Mouse (Mus musculus): ENCODE results near the gene Otx1.
A peak's percentile ranks its signal among the peaks of the same experiment; 100 is the strongest.

The Otx1 gene

GRCm38 (mm10) chr11:22002783-22003340 is at the start of gene Otx1:
TSS of gene Otx1 (minus strand) at chr11:22002897.
- peak in 1 of 2 experiments; percentile 40 for DNase-seq (ENCODE audit: low spot score in 2 of 2)

DNA sequence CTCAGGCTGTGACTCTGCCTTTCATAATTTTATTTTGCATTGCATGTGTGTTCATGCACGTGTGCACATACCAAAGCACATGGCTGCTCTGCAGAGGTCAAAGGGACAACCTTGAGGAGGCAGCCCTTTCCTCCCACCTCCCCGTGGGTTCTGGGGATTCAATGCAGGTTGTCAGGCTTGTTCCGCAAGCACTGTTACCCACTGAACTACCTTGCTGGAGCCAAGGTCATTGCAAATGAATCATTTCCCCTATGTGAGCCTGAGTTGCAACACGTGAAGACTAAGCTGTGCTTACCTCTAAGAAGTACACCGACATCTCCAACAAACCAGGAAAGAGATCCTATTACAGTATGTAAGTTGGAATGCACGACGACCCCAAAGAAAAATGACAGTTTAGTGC is 48.2 kb upstream of the Otx1 start:
- DNase-seq (ENCODE audit: low spot score in 2 of 2) = no peak

DNA sequence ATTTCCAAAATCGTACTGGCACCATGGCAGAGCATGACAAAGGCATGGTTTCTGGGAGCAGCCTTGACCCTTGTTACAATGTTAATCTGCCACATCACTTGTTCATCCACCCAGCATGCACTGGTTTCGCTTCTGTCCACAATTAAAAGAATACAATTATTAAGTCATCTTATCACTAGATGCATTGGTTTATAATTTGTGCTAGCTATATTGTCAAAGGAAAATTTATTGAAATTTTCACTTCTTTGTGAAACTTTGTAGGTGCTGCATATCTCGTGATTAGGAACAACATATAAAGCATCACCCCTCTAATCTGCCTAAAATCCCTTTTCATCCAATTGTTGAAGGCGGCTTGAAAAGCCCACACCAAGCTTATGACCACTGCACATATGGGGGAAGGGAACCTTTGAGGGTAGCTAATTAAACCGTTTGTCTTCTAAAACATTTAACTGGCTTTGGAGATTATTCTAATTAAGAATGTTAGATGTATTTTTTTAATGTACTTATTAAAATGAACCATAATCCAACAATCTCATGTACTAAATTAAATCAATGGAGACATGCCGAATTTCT is 37.2 kb upstream of the Otx1 start:
- DNase-seq (ENCODE audit: low spot score in 2 of 2) = no peak

GRCm38 (mm10) chr11:22034564-22035105 is 31.9 kb upstream of the Otx1 start:
- DNase-seq (ENCODE audit: low spot score in 2 of 2) = no peak

DNA sequence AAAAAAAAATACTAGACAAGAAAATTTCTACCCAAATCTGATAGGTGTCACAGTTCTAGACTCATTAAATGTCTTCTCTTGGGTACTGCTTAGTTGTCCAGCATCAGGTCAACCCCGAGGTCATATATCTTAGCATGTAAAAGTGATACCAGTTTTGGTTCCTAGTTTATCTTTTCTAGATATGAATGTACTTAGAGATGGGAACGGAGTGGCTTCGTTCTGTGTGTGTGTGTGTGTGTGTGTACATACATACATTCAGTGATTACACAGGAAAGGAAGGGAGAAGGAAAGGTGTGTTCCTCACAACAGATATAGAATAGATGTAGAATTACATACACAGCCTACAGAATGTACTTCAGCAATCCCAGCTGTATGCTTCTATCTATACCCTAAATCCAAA is 30.9 kb upstream of the Otx1 start:
- DNase-seq (ENCODE audit: low spot score in 2 of 2) = no peak

DNA sequence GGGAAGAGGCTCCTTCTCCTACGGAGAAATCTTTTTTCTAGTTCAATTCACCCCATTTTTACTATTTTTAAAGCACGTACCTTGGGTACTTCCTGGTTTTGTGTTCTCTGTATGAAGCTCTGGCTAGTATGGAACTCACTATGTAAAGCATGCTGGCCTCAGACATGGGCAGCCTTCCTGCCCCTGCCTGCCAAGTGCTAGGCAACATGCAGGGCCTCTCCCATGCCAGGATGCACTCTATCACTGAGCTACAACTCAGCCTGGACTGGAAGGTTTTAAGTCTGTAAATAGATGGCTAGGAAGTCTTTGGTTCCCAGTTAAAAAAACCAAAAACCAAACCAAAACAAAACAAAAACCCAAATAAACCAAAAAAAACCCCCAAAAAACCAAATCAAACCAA is 17.9 kb upstream of the Otx1 start:
- no peak for DNase-seq (ENCODE audit: low spot score in 2 of 2)

DNA sequence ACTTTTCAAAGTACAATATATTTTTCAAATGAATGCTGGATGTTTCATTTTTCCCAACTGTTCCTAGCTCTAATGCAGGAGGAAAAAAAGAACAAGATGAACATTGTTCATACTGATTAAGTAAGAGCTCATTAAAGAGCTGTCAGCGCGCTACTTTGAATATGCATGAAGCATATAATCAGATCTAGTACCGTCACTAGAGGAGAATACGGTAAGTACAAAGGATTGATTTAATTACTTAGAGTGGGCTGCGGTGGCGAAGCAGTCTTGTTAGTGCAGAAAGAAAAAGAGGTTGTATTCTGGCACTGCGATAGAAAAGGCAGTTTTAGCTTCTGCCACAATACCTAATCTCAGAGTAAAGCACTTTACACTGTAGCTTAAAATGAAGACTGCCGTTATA is 14.7 kb upstream of the Otx1 start:
- DNase-seq (ENCODE audit: low spot score in 2 of 2) = no peak

GRCm38 (mm10) chr11:22016341-22016740 is 13.6 kb upstream of the Otx1 start:
- DNase-seq (ENCODE audit: low spot score in 2 of 2) = no peak

GRCm38 (mm10) chr11:22008817-22009216 is 6.1 kb upstream of the Otx1 start:
- no peak for DNase-seq (ENCODE audit: low spot score in 2 of 2)

DNA sequence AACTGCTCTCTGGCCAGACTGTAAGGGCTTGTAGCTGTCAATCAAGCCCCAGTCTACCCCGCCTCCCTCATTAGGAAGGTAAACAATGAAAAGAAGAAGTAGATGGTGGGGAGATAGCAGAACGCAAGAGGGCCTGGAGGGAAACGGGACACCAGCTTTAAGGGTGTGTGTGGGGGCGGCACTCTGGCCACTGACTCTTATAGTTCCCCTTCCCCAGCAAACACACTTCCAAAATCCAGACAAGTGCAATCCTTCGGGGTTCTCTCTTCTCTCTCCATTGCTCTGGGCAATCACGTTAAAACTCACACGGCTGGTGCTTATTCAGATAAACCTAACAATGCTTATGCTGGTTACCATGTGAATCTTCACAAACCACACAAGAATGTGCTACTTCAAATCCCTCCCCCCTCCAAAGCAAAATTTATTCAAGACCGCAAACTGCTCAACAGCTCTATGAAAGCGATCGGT is 5.5 kb upstream of the Otx1 start:
- peak in 1 of 2 experiments; percentile 10 for DNase-seq (ENCODE audit: low spot score in 2 of 2)

DNA sequence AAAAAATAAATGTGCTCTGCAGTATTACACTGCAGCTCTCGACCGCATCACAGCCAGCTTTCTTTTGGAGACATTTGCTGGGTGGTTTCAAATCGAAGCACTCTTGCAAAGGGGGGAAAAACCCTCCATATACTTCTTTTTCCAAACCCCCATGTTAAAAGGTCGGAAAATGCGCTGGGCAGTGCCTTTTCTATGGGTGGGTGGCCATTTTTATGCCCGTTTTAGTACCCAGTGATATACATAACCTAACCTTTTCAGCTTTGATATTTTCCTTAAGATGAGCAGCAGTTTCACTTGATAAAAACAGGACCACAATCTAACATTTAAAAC is 5.0 kb upstream of the Otx1 start:
- DNase-seq (ENCODE audit: low spot score in 2 of 2) = no peak

GRCm38 (mm10) chr11:22007088-22007780 is 4.5 kb upstream of the Otx1 start:
- DNase-seq (ENCODE audit: low spot score in 2 of 2) = no peak

- no peak for DNase-seq (ENCODE audit: low spot score in 2 of 2)
Observed at GRCm38 (mm10) chr11:22006471-22007087, 3.9 kb upstream of the Otx1 start.

DNA sequence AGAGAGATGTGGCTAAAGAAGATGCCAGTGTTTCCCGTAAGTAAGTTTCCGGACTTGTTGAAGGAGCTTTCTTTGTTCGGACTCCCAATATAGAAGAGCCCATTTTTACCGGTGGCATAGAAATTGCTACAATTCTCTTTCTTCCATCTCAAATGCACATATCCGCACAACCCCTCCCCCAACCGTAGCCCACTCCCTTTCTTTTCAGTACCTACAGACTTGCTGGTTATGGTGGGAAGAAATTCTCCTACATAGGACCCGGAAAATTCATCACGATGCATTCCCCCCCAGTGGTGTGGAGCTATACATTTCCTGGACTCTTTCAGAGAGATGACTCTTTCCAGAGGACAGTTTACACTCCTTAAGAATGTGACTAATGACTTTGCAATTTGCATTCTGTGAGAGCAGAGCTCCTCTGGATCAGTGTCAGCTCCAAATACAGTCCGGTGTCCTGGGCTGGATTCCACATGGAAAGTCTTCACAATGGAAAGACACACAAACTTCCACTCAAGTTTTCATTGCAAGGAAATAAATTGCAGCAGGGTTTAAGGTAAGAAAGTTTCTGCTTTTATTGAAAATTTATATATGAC is 2.7 kb upstream of the Otx1 start:
- DNase-seq (ENCODE audit: low spot score in 2 of 2) = no peak

- DNase-seq (ENCODE audit: low spot score in 2 of 2) = peak in 1 of 2 experiments; percentile 10
Observed at GRCm38 (mm10) chr11:22004331-22004841, 1.7 kb upstream of the Otx1 start.

- peak in 1 of 2 experiments; percentile 29 for DNase-seq (ENCODE audit: low spot score in 2 of 2)
Observed at GRCm38 (mm10) chr11:22003341-22003981, 764 bp upstream of the Otx1 start.

GRCm38 (mm10) chr11:22002062-22002782 is 475 bp downstream of the Otx1 start:
- DNase-seq (ENCODE audit: low spot score in 2 of 2) = no peak

DNA sequence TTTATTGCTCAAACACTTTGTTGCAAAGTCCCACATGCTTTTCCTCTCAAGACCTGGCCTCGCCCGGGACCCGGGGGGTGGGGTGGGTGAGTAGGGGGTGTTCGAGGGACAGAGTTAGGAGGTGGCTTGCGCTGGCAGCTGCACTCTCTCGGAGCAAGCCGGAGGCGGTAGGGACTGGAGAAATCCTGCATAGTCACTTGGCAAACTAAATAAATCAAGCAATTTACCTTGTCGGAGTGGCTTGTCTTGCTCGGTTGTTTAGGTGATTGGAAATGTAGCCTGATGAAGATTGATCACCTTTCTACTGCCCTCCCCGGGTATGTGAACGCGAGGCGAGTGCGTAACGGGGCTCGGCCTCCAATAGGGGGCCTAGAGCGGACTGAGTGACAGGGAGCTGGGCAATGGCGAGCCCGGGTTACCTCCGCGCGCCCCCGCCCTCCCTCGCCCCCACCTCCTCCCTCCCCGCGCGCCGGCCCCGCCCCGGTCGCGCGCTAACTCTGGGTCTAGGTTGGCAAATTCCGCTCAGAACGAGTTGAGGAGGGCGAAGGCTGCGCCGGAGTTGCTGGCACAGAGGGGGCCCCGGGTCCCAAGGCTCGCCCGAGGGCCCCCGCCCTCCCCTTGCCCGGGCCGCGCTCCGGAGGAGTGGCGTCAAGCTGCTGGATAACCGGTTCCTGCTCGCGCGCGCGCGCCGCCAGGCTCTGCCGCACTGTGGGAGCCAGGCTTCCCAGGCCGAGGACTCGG is 1.2 kb downstream of the Otx1 start:
- peak in 1 of 2 experiments; percentile 53 for DNase-seq (ENCODE audit: low spot score in 2 of 2)

DNA sequence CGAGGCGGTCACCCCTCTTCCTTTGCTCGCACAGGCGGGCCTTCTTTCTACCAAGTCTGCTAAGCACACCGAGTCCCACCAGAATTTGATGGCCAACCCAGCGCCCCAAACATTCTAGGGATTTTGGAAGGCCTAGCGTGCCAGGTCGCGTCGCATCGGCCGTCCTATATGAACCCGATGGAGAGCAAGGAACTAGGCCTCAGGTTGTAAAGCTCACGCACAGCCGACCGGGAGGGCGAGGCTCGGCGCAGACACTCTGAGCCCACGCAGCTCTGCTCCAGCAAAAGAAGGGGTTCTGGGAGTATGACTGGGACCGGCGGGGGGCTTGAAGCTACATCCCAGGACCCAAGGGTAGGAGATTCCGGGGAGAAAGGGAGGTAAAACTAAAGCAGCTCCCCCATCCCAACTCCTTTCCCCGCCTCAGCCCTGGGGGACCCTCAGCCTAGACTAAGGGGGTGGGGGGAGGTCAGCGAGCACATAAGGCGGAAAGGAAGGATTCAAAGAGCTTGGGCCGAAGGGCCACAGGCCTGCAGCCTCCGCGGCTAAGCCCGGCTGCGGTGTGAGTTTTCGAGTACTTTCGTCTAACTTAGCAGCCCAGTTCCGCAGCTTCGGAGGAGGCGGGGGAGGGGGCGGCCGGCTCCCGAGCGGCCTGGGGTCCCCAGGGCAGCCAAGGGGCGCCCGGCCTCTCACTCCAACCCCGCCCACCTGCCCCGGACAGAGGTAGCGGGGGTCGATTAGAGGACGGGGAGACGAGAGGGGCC is 2.2 kb downstream of the Otx1 start:
- DNase-seq (ENCODE audit: low spot score in 2 of 2) = no peak

Data from right cerebral cortex, adult 2 months (tissue).